Mouse (Mus musculus) CD4-positive, CD25-positive, alpha-beta regulatory T cell, adult 2 months (primary cell): ENCODE measurements around the gene Cep41.

Experiments used
- DNase-seq: peaks from one replicate; pipeline ENCODE4 v3.0.0-alpha.2; 2012; ENCODE audit warnings: low read depth, low spot score

Gene Cep41

GRCm38 (mm10) chr6:30693350-30693991 lies at the start of gene Cep41:
TSS of gene Cep41 (minus strand) at chr6:30693749.
- DNase-seq: peak; percentile 94

- DNase-seq: peak; percentile 46
Measured at GRCm38 (mm10) chr6:30739177-30739747, 45.7 kb upstream of the Cep41 start.

- no peak for DNase-seq
Measured at GRCm38 (mm10) chr6:30738464-30739006, 45.0 kb upstream of the Cep41 start.

GRCm38 (mm10) chr6:30737548-30738463 lies 44.3 kb upstream of the Cep41 start:
- DNase-seq: peak; percentile 49

- DNase-seq: peak; percentile 41
Measured at GRCm38 (mm10) chr6:30736864-30737547, 43.5 kb upstream of the Cep41 start.

GRCm38 (mm10) chr6:30736372-30736762 lies 42.8 kb upstream of the Cep41 start:
- no peak for DNase-seq

GRCm38 (mm10) chr6:30735728-30736371 lies 42.3 kb upstream of the Cep41 start:
- no peak for DNase-seq

- peak; percentile 45 for DNase-seq
Measured at GRCm38 (mm10) chr6:30734988-30735727, 41.6 kb upstream of the Cep41 start.

- no peak for DNase-seq
Measured at GRCm38 (mm10) chr6:30734465-30734864, 40.9 kb upstream of the Cep41 start.

GRCm38 (mm10) chr6:30732571-30733130 lies 39.1 kb upstream of the Cep41 start:
- DNase-seq: no peak

GRCm38 (mm10) chr6:30730301-30730971 lies 36.9 kb upstream of the Cep41 start:
- DNase-seq: no peak

- no peak for DNase-seq
Measured at GRCm38 (mm10) chr6:30723331-30723730, 29.8 kb upstream of the Cep41 start, which contains the start of gene Mest. TSS of gene Mest (plus strand) at chr6:30723547.

GRCm38 (mm10) chr6:30722385-30723164 lies 29.0 kb upstream of the Cep41 start:
- no peak for DNase-seq

GRCm38 (mm10) chr6:30716796-30717195 lies 23.2 kb upstream of the Cep41 start:
- DNase-seq: no peak

- DNase-seq: no peak
Measured at GRCm38 (mm10) chr6:30714891-30715471, 21.4 kb upstream of the Cep41 start.

- DNase-seq: no peak
Measured at GRCm38 (mm10) chr6:30713896-30714295, 20.3 kb upstream of the Cep41 start.

GRCm38 (mm10) chr6:30713455-30713854 lies 19.9 kb upstream of the Cep41 start:
- DNase-seq: no peak

- no peak for DNase-seq
Measured at GRCm38 (mm10) chr6:30712484-30712883, 18.9 kb upstream of the Cep41 start.
